Mouse (Mus musculus) heart, adult 2 months (tissue): ENCODE measurements around the gene Cdyl.

ENCODE experiments used
- CTCF ChIP-seq: fragments of 200-600 bp; IDR thresholded peaks from 2 replicates; pipeline ENCODE4 v1.8.1; 2022; ENCODE audit warnings: antibody characterized with exemption, mild to moderate bottlenecking, moderate library complexity
- POLR2A ChIP-seq: fragments of 200-500 bp; IDR thresholded peaks from 2 replicates; pipeline ENCODE4 v1.6.1; 2011; ENCODE audit warnings: mild to moderate bottlenecking, low read depth, low read length, control low read depth; ENCODE audit not compliant: insufficient read depth

DNA sequence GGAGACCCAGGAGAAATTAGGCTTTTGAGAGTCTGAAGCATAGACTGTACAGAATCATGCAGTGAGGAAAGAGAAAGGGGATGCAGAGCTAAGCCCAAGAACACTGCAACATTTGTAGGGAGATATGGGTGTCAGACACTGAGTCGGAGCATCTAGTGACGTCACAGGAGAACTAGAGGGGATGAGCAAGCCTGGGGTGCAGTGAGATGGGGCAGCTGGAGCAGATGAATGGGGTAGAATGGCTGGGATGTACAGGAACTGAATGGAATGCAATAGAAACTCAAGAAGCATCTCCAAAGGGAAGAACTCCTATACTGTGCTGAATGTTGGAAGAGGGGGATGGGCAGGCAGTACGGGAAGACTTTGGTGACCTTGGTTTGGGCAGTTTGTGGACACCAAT lies 34.8 kb upstream of the Cdyl start:
- TF ChIP-seq POLR2A: no peak
- TF ChIP-seq CTCF: no peak
